Mouse (Mus musculus) bone marrow, adult 2 months (tissue): ENCODE results near the gene Gm6583. TPM values are rescaled to one million over a fixed set of nuclear protein-coding genes. Genes with fewer than 3 reads are reported as not detected.

Experiments used
- H3K27ac ChIP-seq: fragments of 200-500 bp; 2 replicates; pipeline ENCODE4 v1.5.1; 2012; ENCODE audit warnings: low read depth, mild to moderate bottlenecking, control low read depth, inconsistent platforms, low read length; ENCODE audit not compliant: control insufficient read depth, poor library complexity, insufficient read depth
- H3K4me1 ChIP-seq: fragments of 200-500 bp; 2 replicates; pipeline ENCODE4 v1.6.1; 2011; ENCODE audit warnings: low read length; ENCODE audit not compliant: control insufficient read depth, insufficient read depth
- H3K4me3 ChIP-seq: fragments of 200-500 bp; replicated peaks from 2 replicates; pipeline ENCODE3; 2011; ENCODE audit warnings: mild to moderate bottlenecking, low read depth, low read length, control low read depth; ENCODE audit not compliant: control insufficient read depth
- CTCF ChIP-seq: fragments of 200-500 bp; IDR thresholded peaks from 2 replicates; pipeline ENCODE4 v1.5.1; 2011; ENCODE audit warnings: low read length, control low read depth; ENCODE audit not compliant: control insufficient read depth, insufficient read depth
- POLR2A ChIP-seq: fragments of 200-500 bp; IDR thresholded peaks from 2 replicates; pipeline ENCODE4 v1.6.1; 2011; ENCODE audit warnings: low read depth, mild to moderate bottlenecking, control low read depth, low read length, borderline replicate concordance; ENCODE audit not compliant: control insufficient read depth
- WGBS: fragments of 180-500 bp; shearing (Covaris S2); methylation state at CpG from one replicate; pipeline ENCODE4 v1.1.7; 2018; 5-methylcytosine and 5-hydroxymethylcytosine counted together
- polyA plus RNA-seq: library from polyadenylated mRNA; stranded (reverse); fragments of >200 nt; gene quantifications from 2 replicates; pipeline ENCODE4 v1.2.4, GENCODE M21; 2011; ENCODE audit warnings: low replicate concordance; ENCODE audit not compliant: missing spikeins, insufficient read depth, insufficient read length

The Gm6583 gene
- polyA plus RNA-seq, 1 experiment: not detected

DNA sequence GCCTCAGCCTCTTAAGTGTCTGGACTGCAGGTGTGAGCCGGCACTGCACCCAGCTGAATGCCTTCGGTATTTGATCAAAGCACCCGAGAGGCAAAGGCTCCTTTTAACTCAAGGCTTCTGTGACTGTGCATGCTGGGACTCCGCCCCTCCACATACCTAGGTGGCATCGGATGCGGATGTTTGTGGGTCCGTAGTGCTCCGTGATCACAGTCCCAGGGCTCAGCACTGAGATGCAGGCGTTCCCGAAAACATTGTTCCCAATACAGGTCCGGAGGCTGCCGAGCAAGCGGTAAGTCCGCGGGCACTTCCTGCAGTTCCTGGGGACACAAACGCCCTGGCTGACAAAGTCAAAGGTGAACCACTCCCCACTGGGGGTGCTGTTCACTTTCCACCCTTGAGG lies 35.2 kb upstream of the Gm6583 start:
- TF ChIP-seq POLR2A (no peak), CTCF (no peak)
- no peaks in the 10 kb centered on the region for H3K4me1 ChIP-seq
- WGBS: 68% methylated on average over 16 of the region's 16 CpGs
- no peak overlapping the region for H3K4me3 ChIP-seq
- no peak overlapping the region for H3K27ac ChIP-seq

DNA sequence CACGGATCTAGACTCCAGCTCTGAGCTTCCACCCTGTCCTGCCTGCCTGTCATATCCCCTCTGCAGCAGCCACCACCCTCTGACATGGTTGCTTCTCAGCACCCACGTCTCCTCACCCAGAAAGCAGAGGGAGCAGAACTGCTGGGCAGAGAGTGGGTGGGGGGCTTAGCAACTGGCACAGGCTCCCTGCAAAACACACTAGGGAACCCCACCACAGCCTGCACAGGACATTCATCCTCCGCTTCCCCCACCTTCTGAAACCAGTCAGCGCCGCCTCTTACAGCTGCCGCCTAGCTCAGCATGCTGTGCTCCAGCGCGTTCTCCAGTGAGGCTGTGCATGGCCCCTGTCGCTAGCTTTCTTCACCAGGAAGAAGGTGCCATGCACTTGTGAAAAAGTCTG lies 33.5 kb upstream of the Gm6583 start:
- H3K4me3 ChIP-seq: no peak overlapping the region
- 73% methylated on average over 9 of the region's 9 CpGs for WGBS
- TF ChIP-seq POLR2A (no peak), CTCF (no peak)
- H3K4me1 ChIP-seq: no peaks in the 10 kb centered on the region; the same call in 1 of the 2 replicates
- H3K27ac ChIP-seq: no peak overlapping the region

DNA sequence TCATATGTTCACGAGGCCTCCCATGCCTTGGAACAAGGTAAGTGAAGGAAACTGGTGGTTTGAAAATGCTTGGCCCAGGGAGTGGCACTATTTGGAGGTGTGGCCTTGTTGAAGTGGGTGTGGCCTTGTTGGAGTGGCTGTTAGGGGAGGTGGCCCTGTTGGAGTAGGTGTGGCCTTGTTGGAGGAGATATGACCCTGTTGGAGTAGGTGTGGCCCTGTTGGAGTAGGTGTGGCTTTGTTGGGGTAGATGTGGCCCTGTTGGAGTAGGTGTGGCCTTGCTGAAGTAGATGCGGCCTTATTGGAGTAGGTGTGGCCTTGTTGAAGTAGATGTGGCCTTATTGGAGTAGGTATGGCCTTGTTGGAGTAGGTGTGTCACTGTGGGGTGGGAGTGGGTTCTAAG lies 30.1 kb upstream of the Gm6583 start:
- WGBS: 70% methylated on average over 2 of the region's 2 CpGs
- TF ChIP-seq CTCF (no peak), POLR2A (no peak)

DNA sequence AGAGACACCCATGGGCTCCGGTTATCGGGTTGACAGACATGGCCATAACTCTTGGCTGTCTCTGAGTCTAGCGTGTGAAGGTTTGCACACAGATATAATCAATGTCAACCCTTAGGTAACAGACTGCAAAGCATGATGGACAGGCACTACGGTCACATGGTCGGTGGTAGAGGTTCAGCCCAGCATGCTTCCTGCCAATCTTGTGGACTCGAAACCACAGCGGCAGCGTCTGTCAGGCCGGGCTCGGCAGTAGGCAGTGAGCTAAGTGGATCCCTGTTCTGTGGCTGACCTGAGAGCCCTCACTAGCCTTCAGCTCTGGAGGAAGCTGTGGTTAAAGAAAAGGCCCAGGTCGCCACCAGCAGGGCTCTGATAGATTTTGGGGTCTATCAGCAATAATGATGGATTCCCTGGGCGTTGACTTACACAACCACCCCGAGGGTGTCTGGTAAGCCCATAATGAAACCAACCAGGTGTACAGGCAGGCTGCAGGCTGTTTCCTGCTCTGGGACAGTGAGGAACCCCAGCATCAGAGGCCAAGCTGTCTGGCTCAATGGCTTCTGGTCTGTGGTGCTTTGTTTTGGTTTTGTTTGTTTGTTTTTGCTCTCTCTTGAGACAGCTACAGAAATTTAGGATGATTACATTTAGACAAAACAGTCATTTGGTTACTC lies 29.1 kb upstream of the Gm6583 start:
- TF ChIP-seq CTCF (no peak), POLR2A (no peak)
- Histone ChIP-seq H3K27ac (no peak overlapping the region), H3K4me1 (no peaks in the 10 kb centered on the region; the same call in 1 of the 2 replicates), H3K4me3 (no peak overlapping the region)
- 7% methylated on average over 13 of the region's 13 CpGs for WGBS

More for the DNA sequence above, 30.1 kb upstream of the Gm6583 start:
- Histone ChIP-seq H3K4me3 (no peak overlapping the region), H3K4me1 (no peaks in the 10 kb centered on the region; the same call in 1 of the 2 replicates), H3K27ac (no peak overlapping the region)

DNA sequence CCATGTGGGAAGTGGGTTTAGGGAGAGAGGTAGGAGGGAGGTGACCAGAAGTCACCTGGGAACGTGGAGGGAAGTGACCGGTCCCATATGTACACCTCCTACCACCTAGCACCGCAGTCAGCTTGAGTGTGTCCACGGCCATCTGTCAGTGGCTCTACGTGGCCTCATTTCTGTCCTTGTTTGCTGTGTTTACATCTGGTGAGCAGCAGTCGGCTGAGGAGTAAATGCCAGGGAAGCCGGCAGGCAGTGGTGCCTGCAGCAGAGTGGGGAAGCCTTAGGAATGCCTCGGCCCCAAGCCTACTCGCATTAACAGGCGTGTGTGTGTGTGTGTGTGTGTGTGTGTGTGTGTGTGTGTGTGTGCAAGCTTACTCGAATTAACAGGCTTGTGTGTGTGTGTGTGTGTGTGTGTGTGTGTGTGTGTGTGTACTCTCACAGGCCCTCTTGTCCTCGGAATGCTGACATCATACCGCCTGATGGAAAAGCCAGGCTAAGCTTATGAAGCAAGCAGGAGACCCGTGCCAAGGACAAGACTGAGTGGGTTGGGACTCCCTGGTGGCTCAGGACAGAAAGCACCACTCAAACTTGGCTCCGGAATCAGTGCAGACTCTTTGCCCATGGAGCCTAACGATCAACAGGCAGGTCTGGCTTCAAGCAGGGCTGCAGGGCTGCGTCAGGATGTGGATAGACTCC lies 27.0 kb upstream of the Gm6583 start:
- Histone ChIP-seq H3K4me1 (no peaks in the 10 kb centered on the region; the same call in 1 of the 2 replicates), H3K27ac (no peak overlapping the region), H3K4me3 (no peak overlapping the region)
- WGBS: 78% methylated on average over 16 of the region's 17 CpGs
- TF ChIP-seq POLR2A: no peak
- no peak for TF ChIP-seq CTCF

DNA sequence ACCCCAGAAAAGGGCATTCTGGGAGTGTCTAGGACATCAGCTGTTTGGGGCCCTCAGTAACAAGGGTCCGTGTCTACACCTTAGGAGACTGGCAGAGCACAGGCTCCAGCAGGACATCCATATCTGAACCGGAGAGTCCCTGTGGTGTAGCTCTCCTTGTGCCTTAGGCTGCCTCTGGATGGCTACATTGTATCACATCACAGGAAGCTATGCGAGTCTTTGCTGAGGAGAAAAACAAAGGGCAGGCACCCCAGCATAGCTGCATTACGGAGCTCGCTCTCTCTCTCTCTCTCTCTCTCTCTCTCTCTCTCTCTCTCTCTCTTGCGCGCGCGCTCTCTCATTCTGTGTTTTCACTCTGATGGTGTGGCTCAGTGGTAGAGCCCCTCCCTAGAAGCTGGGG lies 26.2 kb upstream of the Gm6583 start:
- H3K27ac ChIP-seq: no peak overlapping the region
- H3K4me1 ChIP-seq: no peaks in the 10 kb centered on the region; the same call in 1 of the 2 replicates
- H3K4me3 ChIP-seq: no peak overlapping the region
- TF ChIP-seq CTCF (no peak), POLR2A (no peak)
- 87% methylated on average over 9 of the region's 9 CpGs for WGBS

DNA sequence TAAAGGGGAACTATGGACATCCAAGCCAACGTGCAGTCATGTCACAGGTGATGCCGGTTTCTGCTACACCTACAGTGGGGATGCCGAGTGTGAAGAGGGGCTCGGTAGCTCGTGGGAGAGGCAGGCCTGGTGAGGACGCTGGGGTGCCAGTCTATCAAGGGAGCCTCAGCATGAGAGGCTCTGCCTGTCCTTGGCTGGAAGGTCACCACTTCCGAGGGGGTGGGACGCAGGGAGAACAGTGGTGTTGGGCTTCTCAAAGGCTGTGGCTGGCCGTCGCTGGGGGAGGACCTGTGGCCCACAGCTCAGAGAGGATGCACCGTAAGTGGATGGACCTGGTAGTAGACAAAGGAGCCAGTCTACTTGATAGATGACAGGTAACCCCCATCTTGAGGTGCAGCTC lies 25.3 kb upstream of the Gm6583 start:
- TF ChIP-seq CTCF: no peak
- TF ChIP-seq POLR2A: no peak
- H3K4me3 ChIP-seq: no peak overlapping the region
- no peaks in the 10 kb centered on the region; the same call in 1 of the 2 replicates for H3K4me1 ChIP-seq
- H3K27ac ChIP-seq: no peak overlapping the region
- 77% methylated on average over 11 of the region's 11 CpGs for WGBS

DNA sequence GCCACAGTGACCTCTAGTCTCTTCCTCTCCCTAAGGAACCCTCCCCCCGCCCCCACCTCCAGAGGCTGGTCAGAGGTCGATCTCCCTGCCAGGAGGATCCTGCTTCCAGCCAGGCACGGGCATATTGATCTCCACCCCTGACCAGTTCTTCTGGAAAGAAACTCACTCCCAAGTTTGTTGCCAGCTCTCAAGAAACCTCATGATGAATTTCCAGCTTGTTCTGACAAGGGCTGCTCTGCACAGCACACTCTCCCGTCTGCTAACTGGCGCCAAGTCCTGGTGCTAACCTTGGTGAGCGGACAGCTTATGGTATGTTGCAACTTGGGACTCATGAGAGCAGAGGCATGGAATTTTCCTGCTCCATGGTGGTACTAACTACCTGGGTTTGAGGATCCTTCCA lies 22.9 kb upstream of the Gm6583 start:
- TF ChIP-seq POLR2A (no peak), CTCF (no peak)
- no peak overlapping the region for H3K27ac ChIP-seq
- no peaks in the 10 kb centered on the region for H3K4me1 ChIP-seq
- WGBS: 80% methylated on average over 6 of the region's 6 CpGs
- no peak overlapping the region for H3K4me3 ChIP-seq
